Comparison of ENCODE assay signal across 8 mouse cellular contexts in genomic region chr17:23828271-23829001, GRCm38 (mm10). TPM values are rescaled to one million over a fixed set of nuclear protein-coding genes. Genes with fewer than 3 reads are reported as not detected.
DNase-seq lines count a peak whose midpoint lies in the region; ATAC-seq and TF ChIP-seq lines count a peak whose summit lies in the region.

No protein-coding gene starts in this region.

- peak overlapping the region; percentile 87 for H3K4me2 ChIP-seq in liver, embryonic 12.5 days
- peak overlapping the region; percentile 85 for H3K4me2 ChIP-seq in stomach, embryonic 16.5 days (ENCODE audit: low read depth, low read length)

- peak; percentile 72 for ATAC-seq in liver, embryonic 12.5 days
- peak; percentile 10; the same call in 1 of the 2 replicates for ATAC-seq in monocyte, adult 5-6 weeks (replicated peaks; ENCODE audit: insufficient number of reproducible peaks, low FRiP score, low TSS enrichment, poor library complexity, severe bottlenecking)
- peak; percentile 69 for ATAC-seq in stomach, embryonic 16.5 days (ENCODE audit: insufficient read depth, low FRiP score)

- H3K27me3 ChIP-seq in liver, embryonic 12.5 days (replicated peaks), result peaks cover 32% of the 10 kb centered on the region
- H3K27me3 ChIP-seq in stomach, embryonic 16.5 days (ENCODE audit: control insufficient read depth, insufficient read depth, low read length), result peaks cover 7% of the 10 kb centered on the region

- peaks cover 31% of the 10 kb centered on the region for H3K4me1 ChIP-seq in liver, embryonic 12.5 days
- peaks cover 14% of the 10 kb centered on the region for H3K4me1 ChIP-seq in stomach, embryonic 16.5 days (ENCODE audit: control insufficient read depth, insufficient read depth, low read length)

- DNase-seq in ovary, postnatal 10 days (ENCODE audit: low spot score), result peak; percentile 38
- DNase-seq in ovary, adult 18-20 months (ENCODE audit: low spot score), result no peak
- peak; percentile 77 to 81 for DNase-seq in cerebellum, postnatal 10 days
- peak; percentile 72 for DNase-seq in gastrocnemius, adult 2 months
- DNase-seq in kidney, adult 8-10 months, result peak; percentile 45 to 55

- peak overlapping the region; percentile 84 for H3K27ac ChIP-seq in gastrocnemius, adult 2 months
- peak overlapping the region; percentile 85 for H3K27ac ChIP-seq in liver, embryonic 12.5 days
- H3K27ac ChIP-seq in stomach, embryonic 16.5 days (ENCODE audit: low read length), result peak overlapping the region; percentile 72

- peaks cover 41% of the 10 kb centered on the region for H3K36me3 ChIP-seq in liver, embryonic 12.5 days
- H3K36me3 ChIP-seq in stomach, embryonic 16.5 days (ENCODE audit: control insufficient read depth, insufficient read depth, low read length), result peaks cover 23% of the 10 kb centered on the region

- no peaks in the 10 kb centered on the region for H3K9me3 ChIP-seq in liver, embryonic 12.5 days (replicated peaks)
- no peaks in the 10 kb centered on the region for H3K9me3 ChIP-seq in stomach, embryonic 16.5 days (replicated peaks; ENCODE audit: control insufficient read depth, low read length)

- intact Hi-C loops in gastrocnemius, adult 2 months (cut with DNase I), result loop anchor here (2.0 kb wide), 1 partner anchor 26 kb away; no protein-coding TSS in a partner anchor

- WGBS in liver, embryonic 12.5 days (ENCODE audit: insufficient replicate concordance), result under 1% methylated on average over 47 of the region's 47 CpGs
- under 1% methylated on average over 47 of the region's 47 CpGs for WGBS in stomach, embryonic 16.5 days

- H3K9ac ChIP-seq in liver, embryonic 12.5 days, result peak overlapping the region; percentile 85
- H3K9ac ChIP-seq in stomach, embryonic 16.5 days (ENCODE audit: low read length), result peak overlapping the region; percentile 85

- H3K4me3 ChIP-seq in gastrocnemius, adult 2 months, result peak overlapping the region; percentile 90
- peak overlapping the region; percentile 84 for H3K4me3 ChIP-seq in liver, embryonic 12.5 days
- peak overlapping the region; percentile 88 for H3K4me3 ChIP-seq in stomach, embryonic 16.5 days (replicated peaks; ENCODE audit: low read length)

- peak; percentile 25; the same call in 1 of the 2 replicates for TF ChIP-seq CTCF in gastrocnemius, adult 2 months (IDR thresholded peaks at IDR 0.05)

RNA-seq across cellular contexts. Expression of gene Elob, which starts 0.5 kb away (rescaled TPM):
- 100 to 1,000 TPM; 296 to 351 TPM for total RNA-seq in gastrocnemius, adult 2 months (2021)
- 588 and 602 TPM in 2 replicates for polyA plus RNA-seq in liver, embryonic 12.5 days (2016; fragmentation: Nextera tagmentation; extraction: Ambion mirVana)
- 89.4 to 137 TPM (median 96.5 TPM) in 3 replicates for total RNA-seq in monocyte, adult 5-6 weeks (2017)
- polyA plus RNA-seq in stomach, embryonic 16.5 days (2015; fragmentation: Nextera tagmentation; extraction: Ambion mirVana), result 906 and 920 TPM in 2 replicates

RNA-seq across cellular contexts. Expression of gene Prss33, which starts 7.4 kb away (rescaled TPM):
- not detected for total RNA-seq in gastrocnemius, adult 2 months (2021)
- polyA plus RNA-seq in liver, embryonic 12.5 days (2016; fragmentation: Nextera tagmentation; extraction: Ambion mirVana), result not detected in 2 replicates
- total RNA-seq in monocyte, adult 5-6 weeks (2017), result not detected in 3 replicates
- 0.21 TPM in 1 of 2 replicates, not detected in the other for polyA plus RNA-seq in stomach, embryonic 16.5 days (2015; fragmentation: Nextera tagmentation; extraction: Ambion mirVana)

RNA-seq across cellular contexts. Expression of gene Prss32, which starts 15.2 kb away (rescaled TPM):
- total RNA-seq in gastrocnemius, adult 2 months (2021), result not detected
- not detected in 2 replicates for polyA plus RNA-seq in liver, embryonic 12.5 days (2016; fragmentation: Nextera tagmentation; extraction: Ambion mirVana)
- not detected in 3 replicates for total RNA-seq in monocyte, adult 5-6 weeks (2017)
- polyA plus RNA-seq in stomach, embryonic 16.5 days (2015; fragmentation: Nextera tagmentation; extraction: Ambion mirVana), result 7.8 and 10.4 TPM in 2 replicates

RNA-seq across cellular contexts. Expression of gene Prss41, which starts 15.5 kb away (rescaled TPM):
- total RNA-seq in gastrocnemius, adult 2 months (2021), result not detected
- polyA plus RNA-seq in liver, embryonic 12.5 days (2016; fragmentation: Nextera tagmentation; extraction: Ambion mirVana), result 0.32 and 0.45 TPM in 2 replicates
- total RNA-seq in monocyte, adult 5-6 weeks (2017), result not detected in 3 replicates
- 2.6 and 3.3 TPM in 2 replicates for polyA plus RNA-seq in stomach, embryonic 16.5 days (2015; fragmentation: Nextera tagmentation; extraction: Ambion mirVana)

RNA-seq across cellular contexts. Expression of gene Srrm2, which starts 38.1 kb away (rescaled TPM):
- 100 to 1,000 TPM; 178 to 227 TPM for total RNA-seq in gastrocnemius, adult 2 months (2021)
- 334 and 339 TPM in 2 replicates for polyA plus RNA-seq in liver, embryonic 12.5 days (2016; fragmentation: Nextera tagmentation; extraction: Ambion mirVana)
- 91.7 to 297 TPM (median 188 TPM) in 3 replicates for total RNA-seq in monocyte, adult 5-6 weeks (2017)
- 334 and 350 TPM in 2 replicates for polyA plus RNA-seq in stomach, embryonic 16.5 days (2015; fragmentation: Nextera tagmentation; extraction: Ambion mirVana)

Comparison
In these comparisons a context has a peak if more than half of its experiments do, and no peak if none do; other contexts are left out.
1. ATAC-seq: peak in every context shown above with its lines; median percentile 72 in liver, embryonic 12.5 days; 69 in stomach, embryonic 16.5 days; 10 in monocyte, adult 5-6 weeks.